Mouse (Mus musculus) MEL (cell line): ENCODE data around the gene Rps10.

ENCODE experiments used
- BHLHE40 ChIP-seq: IDR thresholded peaks from 2 replicates; pipeline ENCODE4 v1.6.1; 2012; ENCODE audit warnings: low read depth, mild to moderate bottlenecking, inconsistent platforms, low read length, improper control_type of control experiment, borderline replicate concordance
- CHD1 ChIP-seq: IDR thresholded peaks from 2 replicates; pipeline ENCODE4 v1.6.1; 2012; ENCODE audit warnings: low read depth, mild to moderate bottlenecking, inconsistent platforms, low read length, improper control_type of control experiment
- CTCF ChIP-seq, 3 experiments: IDR thresholded peaks in 2 of 3; conservative IDR thresholded peaks in 1 of 3; 2 replicates each; pipeline ENCODE4 v1.5.1; 2011 to 2012; ENCODE audit warnings: low read length in 3 of 3, low read depth in 2 of 3, mild to moderate bottlenecking in 2 of 3, improper control_type of control experiment in 1 of 3, inconsistent platforms in 1 of 3, mixed read lengths in 1 of 3, moderate library complexity in 1 of 3; ENCODE audit not compliant: control insufficient read depth in 1 of 3, insufficient read depth in 1 of 3, poor library complexity in 1 of 3, severe bottlenecking in 1 of 3
- EP300 ChIP-seq, 2 experiments: IDR thresholded peaks; 2 replicates each; pipeline ENCODE4 v1.6.1; 2011; ENCODE audit warnings: improper control_type of control experiment in 2 of 2, low read length in 2 of 2, low read depth in 1 of 2, mild to moderate bottlenecking in 1 of 2
- GATA1 ChIP-seq: IDR thresholded peaks from 2 replicates; pipeline ENCODE4 v1.6.1; 2011; ENCODE audit warnings: low read depth, low read length, improper control_type of control experiment
- JUND ChIP-seq: IDR thresholded peaks from 2 replicates; pipeline ENCODE4 v1.6.1; 2011; ENCODE audit warnings: low read depth, mild to moderate bottlenecking, improper control_type of control experiment, low read length
- KAT2A ChIP-seq: conservative IDR thresholded peaks from 2 replicates; pipeline ENCODE4 v1.6.1; 2012; ENCODE audit warnings: low read depth, low read length, improper control_type of control experiment, inconsistent platforms
- MAZ ChIP-seq: IDR thresholded peaks from 2 replicates; pipeline ENCODE4 v1.6.1; 2012; ENCODE audit warnings: low read depth, mild to moderate bottlenecking, inconsistent platforms, low read length, improper control_type of control experiment
- POLR2A ChIP-seq, 2 experiments: IDR thresholded peaks; 2 replicates each; pipeline ENCODE4 v1.6.1; 2011 to 2012; ENCODE audit warnings: low read length in 2 of 2, mild to moderate bottlenecking in 2 of 2, control low read depth in 1 of 2, improper control_type of control experiment in 1 of 2, low read depth in 1 of 2, moderate library complexity in 1 of 2; ENCODE audit not compliant: control insufficient read depth in 1 of 2, insufficient read depth in 1 of 2, poor library complexity in 1 of 2
- POLR2AphosphoS2 ChIP-seq: IDR thresholded peaks from 2 replicates; pipeline ENCODE4 v1.6.1; 2011; ENCODE audit warnings: low read length, improper control_type of control experiment
- SIN3A ChIP-seq: IDR thresholded peaks from 2 replicates; pipeline ENCODE4 v1.6.1; 2012; ENCODE audit warnings: low read length, improper control_type of control experiment, inconsistent platforms
- TBP ChIP-seq: IDR thresholded peaks from 2 replicates; pipeline ENCODE4 v1.8.0; 2011; ENCODE audit warnings: low read depth, low read length, improper control_type of control experiment
- ZMIZ1 ChIP-seq: IDR thresholded peaks from 2 replicates; pipeline ENCODE4 v1.6.1; 2012; ENCODE audit warnings: low read depth, mild to moderate bottlenecking, inconsistent platforms, low read length, improper control_type of control experiment, moderate library complexity

GRCm38 (mm10) chr17:27657123-27657522 lies 20.7 kb upstream of the Rps10 start:
- no peak for TF ChIP-seq JUND
- TF ChIP-seq CHD1 = no peak
- no peak for TF ChIP-seq BHLHE40
- no peak for TF ChIP-seq ZMIZ1
- no peak for TF ChIP-seq GATA1
- no peak for TF ChIP-seq SIN3A
- TF ChIP-seq POLR2AphosphoS2 = no peak
- TF ChIP-seq EP300 (IDR thresholded peaks at IDR 0.05; ENCODE audit: low read depth in 1 of 2, low read length in 2 of 2) = no peak
- no peak for TF ChIP-seq KAT2A
- TF ChIP-seq POLR2A (IDR thresholded peaks at IDR 0.05; ENCODE audit: control insufficient read depth in 1 of 2, insufficient read depth in 1 of 2, low read depth in 1 of 2, low read length in 2 of 2, poor library complexity in 1 of 2) = no peak
- no peak for TF ChIP-seq TBP
- TF ChIP-seq CTCF (IDR thresholded peaks at IDR 0.05 in 2 of 3, conservative IDR thresholded peaks at IDR 0.05 in 1 of 3; ENCODE audit: control insufficient read depth in 1 of 3, insufficient read depth in 1 of 3, low read depth in 2 of 3, low read length in 3 of 3, poor library complexity in 1 of 3, severe bottlenecking in 1 of 3) = no peak
- TF ChIP-seq MAZ = no peak
